Mouse (Mus musculus): ENCODE results near the gene Atf3. TPM values are rescaled to one million over a fixed set of nuclear protein-coding genes. Genes with fewer than 3 reads are reported as not detected.
"Not testable (repeated sequence)": the region's sequence is repeated elsewhere in the genome, so short reads cannot be mapped to it uniquely, and the experiment has no call there.

Gene Atf3
- polyA plus RNA-seq, 1 experiment from 2014 or later: 3.7 TPM

DNA sequence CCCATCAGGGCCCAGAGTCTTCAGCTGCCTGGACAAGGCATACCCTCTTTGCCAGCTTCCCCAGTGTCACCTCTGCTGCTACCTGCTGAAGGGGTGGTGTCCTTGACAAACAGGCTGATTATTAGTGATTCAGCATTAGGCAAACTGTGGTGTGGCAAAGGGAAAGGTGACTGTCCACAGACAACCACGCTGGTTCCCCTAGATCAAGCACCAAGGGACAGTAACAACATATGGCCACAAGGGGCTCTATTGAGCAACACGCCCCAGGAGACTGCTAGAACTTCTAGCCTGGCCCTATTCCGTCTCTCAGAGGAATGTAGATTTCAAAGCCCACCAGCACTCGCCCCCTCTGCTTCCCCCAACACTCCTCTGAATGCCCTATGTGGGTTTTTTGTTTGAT lies 64.8 kb downstream of the Atf3 start:
- ATAC-seq (ENCODE audit: insufficient read depth): no peak
- 10% methylated on average over 4 of the region's 4 CpGs for WGBS
- Histone ChIP-seq H3K4me3 (ENCODE audit: low read depth, low read length) (no peak overlapping the region), H3K36me3 (ENCODE audit: insufficient read depth) (no peaks in the 10 kb centered on the region), H3K27me3 (ENCODE audit: insufficient read depth, low read length) (no peaks in the 10 kb centered on the region), H3K4me2 (no peak overlapping the region), H3K4me1 (ENCODE audit: insufficient read depth) (no peaks in the 10 kb centered on the region), H3K9me3 (ENCODE audit: low read depth, low read length) (no peaks in the 10 kb centered on the region; the same call in 1 of the 2 replicates), H3K9ac (no peak overlapping the region), H3K27ac (ENCODE audit: low read depth) (no peak overlapping the region)
- TF ChIP-seq CTCF (IDR thresholded peaks at IDR 0.05; ENCODE audit: low read depth): peak; percentile 87
- peak; percentile 74 for DNase-seq

DNA sequence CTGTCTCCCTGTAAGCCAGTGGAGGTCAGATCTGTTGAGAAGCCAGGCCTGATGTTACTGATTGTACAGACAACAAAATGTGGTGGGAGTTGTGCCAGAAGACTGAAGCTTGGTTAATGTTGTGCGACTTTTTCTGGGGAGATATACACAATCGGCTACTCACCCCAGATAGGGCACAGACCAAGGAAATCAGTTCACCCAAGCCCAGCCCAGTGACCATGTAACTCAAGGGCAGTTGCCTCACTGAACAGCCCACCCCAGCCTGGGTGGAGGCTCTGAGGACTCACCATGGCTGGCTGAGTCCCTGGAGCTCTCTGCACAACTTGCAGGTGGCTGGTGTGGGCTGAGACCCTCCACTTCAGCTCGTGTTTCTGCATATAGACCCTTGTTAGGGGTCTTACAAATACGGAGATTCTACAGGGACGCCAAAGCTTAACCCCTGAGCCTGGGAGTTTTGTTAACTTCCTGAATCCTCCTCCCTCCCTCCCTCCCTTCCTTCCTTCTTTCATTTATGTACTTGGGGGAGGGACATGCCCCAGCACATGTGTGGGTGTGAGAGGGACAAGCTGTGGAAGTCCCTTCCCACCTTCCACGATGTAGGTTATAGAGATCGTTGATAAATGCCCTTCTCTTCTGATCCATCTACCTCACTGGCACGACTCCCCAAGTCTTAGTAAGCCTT lies 66.8 kb downstream of the Atf3 start:
- Histone ChIP-seq H3K27me3 (ENCODE audit: insufficient read depth, low read length) (no peaks in the 10 kb centered on the region), H3K9me3 (ENCODE audit: low read depth, low read length) (no peaks in the 10 kb centered on the region), H3K4me2 (no peak overlapping the region), H3K4me1 (ENCODE audit: insufficient read depth) (no peaks in the 10 kb centered on the region), H3K4me3 (ENCODE audit: low read depth, low read length) (no peak overlapping the region), H3K9ac (no peak overlapping the region), H3K36me3 (ENCODE audit: insufficient read depth) (no peaks in the 10 kb centered on the region), H3K27ac (ENCODE audit: low read depth) (no peak overlapping the region)
- ATAC-seq (ENCODE audit: insufficient read depth) (no peak), DNase-seq (no peak)
- no peak for TF ChIP-seq CTCF (IDR thresholded peaks at IDR 0.05; ENCODE audit: low read depth)
- WGBS: 66% methylated on average over 8 of the region's 8 CpGs

- H3K4me2 ChIP-seq; H3K27ac ChIP-seq (ENCODE audit: low read depth); H3K27me3 ChIP-seq (ENCODE audit: insufficient read depth, low read length); H3K4me3 ChIP-seq (ENCODE audit: low read depth, low read length); H3K4me1 ChIP-seq (ENCODE audit: insufficient read depth); DNase-seq; H3K9ac ChIP-seq; ATAC-seq (ENCODE audit: insufficient read depth); H3K36me3 ChIP-seq (ENCODE audit: insufficient read depth); H3K9me3 ChIP-seq (ENCODE audit: low read depth, low read length): not testable (repeated sequence)
- 76% methylated on average over 5 of the region's 5 CpGs for WGBS
Observed at GRCm38 (mm10) chr1:191149489-191149888, 68.3 kb downstream of the Atf3 start.

DNA sequence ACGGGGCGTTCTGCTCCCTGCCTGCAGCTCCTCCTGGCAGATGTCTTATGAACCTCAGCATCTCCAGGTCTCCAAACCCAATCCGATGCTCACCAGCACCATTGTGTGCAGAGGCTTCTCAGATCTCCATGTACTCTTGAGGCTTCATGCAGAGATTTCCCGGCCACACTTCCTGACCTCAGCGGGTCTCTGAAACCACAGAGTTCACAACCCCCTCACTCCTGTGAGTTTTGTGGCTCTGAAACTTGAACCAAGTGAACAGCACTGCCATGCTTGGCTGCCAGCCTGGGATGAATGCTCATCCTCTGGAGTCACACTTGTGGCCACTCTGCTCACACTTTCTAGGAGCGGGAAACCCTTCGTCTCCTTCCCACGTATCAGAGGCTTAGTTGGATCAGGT lies 76.9 kb downstream of the Atf3 start:
- ATAC-seq (ENCODE audit: insufficient read depth) (no peak), DNase-seq (no peak)
- no peak for TF ChIP-seq CTCF (IDR thresholded peaks at IDR 0.05; ENCODE audit: low read depth)
- no peak overlapping the region for H3K4me3 ChIP-seq (ENCODE audit: low read depth, low read length)
- no peaks in the 10 kb centered on the region for H3K4me1 ChIP-seq (ENCODE audit: insufficient read depth)
- 76% methylated on average over 8 of the region's 8 CpGs for WGBS
- H3K36me3 ChIP-seq (ENCODE audit: insufficient read depth): no peaks in the 10 kb centered on the region
- no peak overlapping the region for H3K27ac ChIP-seq (ENCODE audit: low read depth)
- no peak overlapping the region for H3K9ac ChIP-seq
- no peaks in the 10 kb centered on the region for H3K9me3 ChIP-seq (ENCODE audit: low read depth, low read length)
- H3K4me2 ChIP-seq: no peak overlapping the region
- no peaks in the 10 kb centered on the region for H3K27me3 ChIP-seq (ENCODE audit: insufficient read depth, low read length)

DNA sequence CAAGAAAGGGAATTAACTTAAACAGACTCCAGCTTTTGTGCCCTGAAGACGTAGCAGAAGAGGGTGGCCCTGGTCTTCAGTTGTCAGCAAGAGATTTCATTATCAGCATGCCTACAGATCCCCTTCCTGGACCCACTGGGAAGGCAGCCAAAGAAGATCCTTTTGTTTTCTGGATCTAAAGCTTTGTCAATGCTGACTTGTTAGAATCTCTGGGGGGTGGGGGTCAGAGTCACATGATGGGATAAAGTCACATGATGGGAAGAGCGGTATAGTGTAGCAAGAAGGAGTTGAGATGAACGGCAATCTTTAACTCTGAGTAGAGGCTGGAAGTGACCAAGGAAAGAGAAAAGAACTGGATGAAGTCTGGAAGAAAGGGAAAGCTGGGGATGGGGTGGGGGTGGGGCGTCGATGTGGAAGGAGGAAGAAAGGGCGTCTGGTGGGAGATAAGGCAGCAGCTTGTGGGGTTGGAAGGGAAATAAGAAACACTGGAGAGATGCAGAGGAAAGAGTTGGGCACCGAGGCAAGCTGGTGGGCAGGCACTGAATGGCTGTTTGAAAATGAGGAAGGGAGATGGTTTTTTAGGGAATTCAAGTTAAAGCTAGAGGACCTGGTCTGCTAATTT lies 78.9 kb downstream of the Atf3 start:
- H3K4me1 ChIP-seq (ENCODE audit: insufficient read depth): no peaks in the 10 kb centered on the region
- no peak overlapping the region for H3K27ac ChIP-seq (ENCODE audit: low read depth)
- H3K9me3 ChIP-seq (ENCODE audit: low read depth, low read length): no peaks in the 10 kb centered on the region
- no peak overlapping the region for H3K4me3 ChIP-seq (ENCODE audit: low read depth, low read length)
- TF ChIP-seq CTCF (IDR thresholded peaks at IDR 0.05; ENCODE audit: low read depth): no peak
- 44% methylated on average over 7 of the region's 7 CpGs for WGBS
- no peak overlapping the region for H3K4me2 ChIP-seq
- H3K27me3 ChIP-seq (ENCODE audit: insufficient read depth, low read length): no peaks in the 10 kb centered on the region
- no peaks in the 10 kb centered on the region for H3K36me3 ChIP-seq (ENCODE audit: insufficient read depth)
- ATAC-seq (ENCODE audit: insufficient read depth) (no peak), DNase-seq (peak; percentile 15)
- H3K9ac ChIP-seq: no peak overlapping the region

- Histone ChIP-seq H3K27me3 (ENCODE audit: insufficient read depth, low read length) (no peaks in the 10 kb centered on the region), H3K9ac (no peak overlapping the region), H3K36me3 (ENCODE audit: insufficient read depth) (no peaks in the 10 kb centered on the region), H3K27ac (ENCODE audit: low read depth) (no peak overlapping the region), H3K4me1 (ENCODE audit: insufficient read depth) (no peaks in the 10 kb centered on the region), H3K4me2 (no peak overlapping the region), H3K4me3 (ENCODE audit: low read depth, low read length) (no peak overlapping the region), H3K9me3 (ENCODE audit: low read depth, low read length) (no peaks in the 10 kb centered on the region)
- DNase-seq: no peak
- no peak for TF ChIP-seq CTCF (IDR thresholded peaks at IDR 0.05; ENCODE audit: low read depth)
- ATAC-seq (ENCODE audit: insufficient read depth): no peak
- WGBS: 86% methylated on average over 4 of the region's 4 CpGs
Observed at GRCm38 (mm10) chr1:191138436-191138835, 79.4 kb downstream of the Atf3 start.

- Histone ChIP-seq H3K36me3 (ENCODE audit: insufficient read depth) (no peaks in the 10 kb centered on the region), H3K4me3 (ENCODE audit: low read depth, low read length) (no peak overlapping the region), H3K9ac (no peak overlapping the region), H3K27ac (ENCODE audit: low read depth) (no peak overlapping the region), H3K4me2 (no peak overlapping the region), H3K27me3 (ENCODE audit: insufficient read depth, low read length) (no peaks in the 10 kb centered on the region), H3K4me1 (ENCODE audit: insufficient read depth) (no peaks in the 10 kb centered on the region), H3K9me3 (ENCODE audit: low read depth, low read length) (no peaks in the 10 kb centered on the region)
- TF ChIP-seq CTCF (IDR thresholded peaks at IDR 0.05; ENCODE audit: low read depth): no peak
- ATAC-seq (ENCODE audit: insufficient read depth): no peak
- no peak for DNase-seq
- WGBS: 49% methylated on average over 4 of the region's 4 CpGs
Observed at GRCm38 (mm10) chr1:191135406-191135805, 82.4 kb downstream of the Atf3 start.
